8 mouse cellular contexts compared by ENCODE assay signal in the genomic region with DNA sequence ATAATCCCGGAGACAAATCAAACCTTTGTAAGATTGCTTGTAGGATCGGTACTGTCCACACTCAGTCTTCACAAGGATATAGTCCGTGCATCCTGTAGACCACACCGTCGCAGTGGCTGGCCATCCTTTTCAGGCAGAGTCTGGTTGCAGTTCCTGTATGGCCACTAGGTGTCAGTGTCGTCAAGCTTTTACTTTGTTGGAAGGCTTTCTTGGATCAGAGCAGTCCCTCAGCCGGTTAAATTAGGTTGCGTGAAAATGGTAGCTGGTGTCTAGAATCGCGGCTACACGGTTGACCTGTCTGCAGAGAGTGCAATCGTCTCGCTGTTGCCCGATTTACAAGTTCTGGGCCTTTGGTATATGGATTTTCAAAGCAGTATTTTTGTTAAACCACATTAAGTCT.
DNase-seq lines count a peak whose midpoint lies in the region; ATAC-seq lines count a peak whose summit lies in the region.

No protein-coding gene starts in this region.

- ATAC-seq in forebrain, embryonic 16.5 days: peak; percentile 91
- ATAC-seq in lung, embryonic 15.5 days (ENCODE audit: borderline replicate concordance, extremely low read depth, low FRiP score, low TSS enrichment): peak; percentile 52; the same call in 1 of the 2 replicates

- DNase-seq in MEL-GATA-1-ER (ENCODE audit: extremely low read depth, low read depth): peak; percentile 47
- DNase-seq in cerebellum, adult 18-20 months: peak; percentile 85 to 91
- peak; percentile 81 to 84 for DNase-seq in heart, postnatal 36 days
- DNase-seq in layer of hippocampus, adult 18-20 months (ENCODE audit: low spot score in 2 of 2): peak; percentile 63 to 91
- DNase-seq in ovary, adult 18-20 months (ENCODE audit: low spot score): peak; percentile 27
- DNase-seq in thymus, postnatal 0 days (ENCODE audit: low spot score): peak; percentile 62

- H3K4me2 ChIP-seq in forebrain, embryonic 16.5 days (ENCODE audit: low read length): peak overlapping the region; percentile 37; the same call in 1 of the 2 replicates
- H3K4me2 ChIP-seq in lung, embryonic 15.5 days: no peak overlapping the region; the same call in 1 of the 2 replicates

- no peaks in the 10 kb centered on the region for H3K27me3 ChIP-seq in forebrain, embryonic 16.5 days (replicated peaks; ENCODE audit: control insufficient read depth, insufficient read depth, low read length)
- H3K27me3 ChIP-seq in lung, embryonic 15.5 days: no peaks in the 10 kb centered on the region; the same call in 1 of the 2 replicates

- whole genome bisulfite sequencing in forebrain, embryonic 16.5 days: 10% methylated on average over 14 of the region's 14 CpGs
- 7% methylated on average over 14 of the region's 14 CpGs for WGBS in lung, embryonic 15.5 days

- intact Hi-C loops in heart, postnatal 36 days (cut with DNase I): loop anchor here (5.0 to 10.0 kb wide), 5 partner anchors 110 to 692 kb away; no protein-coding TSS in a partner anchor

- H3K9ac ChIP-seq in forebrain, embryonic 16.5 days (replicated peaks; ENCODE audit: low read depth, low read length): no peak overlapping the region
- no peak overlapping the region for H3K9ac ChIP-seq in lung, embryonic 15.5 days

- H3K9me3 ChIP-seq in forebrain, embryonic 16.5 days (ENCODE audit: control insufficient read depth, low read length): no peaks in the 10 kb centered on the region
- no peaks in the 10 kb centered on the region for H3K9me3 ChIP-seq in lung, embryonic 15.5 days

- H3K4me1 ChIP-seq in forebrain, embryonic 16.5 days (replicated peaks; ENCODE audit: control insufficient read depth, insufficient read depth, low read length): no peaks in the 10 kb centered on the region
- H3K4me1 ChIP-seq in lung, embryonic 15.5 days: no peaks in the 10 kb centered on the region

- H3K27ac ChIP-seq in forebrain, embryonic 16.5 days (ENCODE audit: low read length): no peak overlapping the region
- H3K27ac ChIP-seq in lung, embryonic 15.5 days: no peak overlapping the region

- H3K4me3 ChIP-seq in forebrain, embryonic 16.5 days (replicated peaks; ENCODE audit: low read length): no peak overlapping the region
- H3K4me3 ChIP-seq in lung, embryonic 15.5 days: no peak overlapping the region

- H3K36me3 ChIP-seq in forebrain, embryonic 16.5 days (ENCODE audit: control insufficient read depth, insufficient read depth): no peaks in the 10 kb centered on the region
- H3K36me3 ChIP-seq in lung, embryonic 15.5 days: no peaks in the 10 kb centered on the region

Comparison
In these comparisons a context has a peak if more than half of its experiments do, and no peak if none do; other contexts are left out.
1. DNase-seq: peak in every context shown above with its lines; median percentile 88 in cerebellum, adult 18-20 months; 82 in heart, postnatal 36 days; 77 in layer of hippocampus, adult 18-20 months; 62 in thymus, postnatal 0 days; 47 in MEL-GATA-1-ER; 27 in ovary, adult 18-20 months.